Mouse (Mus musculus) hindbrain, embryonic 14.5 days (tissue): ENCODE measurements around the gene Tnik. TPM values are rescaled to one million over a fixed set of nuclear protein-coding genes. Genes with fewer than 3 reads are reported as not detected.
A peak's percentile ranks its signal among the peaks of the same experiment; 100 is the strongest.

Experiments used
- ATAC-seq: fragments of 200-750 bp; cut with Nextera tagmentation; 2 replicates; pipeline ENCODE4 v1.8.0; 2017; ENCODE audit warnings: moderate number of reproducible peaks, mild to moderate bottlenecking, moderate TSS enrichment, moderate library complexity; ENCODE audit not compliant: low FRiP score
- DNase-seq: peaks from one replicate; pipeline ENCODE4 v3.0.0-alpha.2; 2015; ENCODE audit warnings: low spot score
- H3K27ac ChIP-seq: fragments of 300-500 bp; sonication (generic); 2 replicates; pipeline ENCODE4 v1.5.1; 2014; ENCODE audit warnings: mild to moderate bottlenecking, moderate library complexity
- H3K27me3 ChIP-seq: fragments of 300-500 bp; sonication (generic); 2 replicates; pipeline ENCODE4 v1.6.1; 2014; ENCODE audit warnings: mild to moderate bottlenecking, low read length, mixed read lengths; ENCODE audit not compliant: control insufficient read depth, insufficient read depth
- H3K36me3 ChIP-seq: fragments of 300-500 bp; sonication (generic); replicated peaks from 2 replicates; pipeline ENCODE4 v1.6.1; 2014; ENCODE audit not compliant: control insufficient read depth, insufficient read depth
- H3K4me1 ChIP-seq: fragments of 300-500 bp; sonication (generic); replicated peaks from 2 replicates; pipeline ENCODE4 v1.6.1; 2014; ENCODE audit warnings: antibody characterized with exemption, low read length, mixed read lengths; ENCODE audit not compliant: control insufficient read depth, insufficient read depth
- H3K4me2 ChIP-seq: fragments of 300-500 bp; sonication (generic); replicated peaks from 2 replicates; pipeline ENCODE4 v1.6.1; 2014; ENCODE audit warnings: mild to moderate bottlenecking, moderate library complexity
- H3K4me3 ChIP-seq: fragments of 300-500 bp; sonication (generic); replicated peaks from 2 replicates; pipeline ENCODE4 v1.5.1; 2014; ENCODE audit warnings: mild to moderate bottlenecking, low read length
- H3K9ac ChIP-seq: fragments of 300-500 bp; sonication (generic); 2 replicates; pipeline ENCODE4 v1.6.1; 2014
- H3K9me3 ChIP-seq: fragments of 300-500 bp; sonication (generic); 2 replicates; pipeline ENCODE4 v1.6.1; 2016; ENCODE audit warnings: low read length; ENCODE audit not compliant: control insufficient read depth
- WGBS: fragments of 180-500 bp; shearing (Covaris S2); extraction: QIAGEN DNeasy Blood & Tissue Kit; methylation state at CpG from one replicate; pipeline ENCODE4 v1.1.7; 2014; 5-methylcytosine and 5-hydroxymethylcytosine counted together
- polyA plus RNA-seq: library from polyadenylated mRNA; unstranded; fragments of >200 nt; fragmentation: Nextera tagmentation; extraction: Ambion mirVana; gene quantifications from 2 replicates; pipeline ENCODE4 v1.2.1, GENCODE M21; 2014

Gene Tnik
- polyA plus RNA-seq, 1 experiment from 2014 or later: 97.5 TPM

DNA sequence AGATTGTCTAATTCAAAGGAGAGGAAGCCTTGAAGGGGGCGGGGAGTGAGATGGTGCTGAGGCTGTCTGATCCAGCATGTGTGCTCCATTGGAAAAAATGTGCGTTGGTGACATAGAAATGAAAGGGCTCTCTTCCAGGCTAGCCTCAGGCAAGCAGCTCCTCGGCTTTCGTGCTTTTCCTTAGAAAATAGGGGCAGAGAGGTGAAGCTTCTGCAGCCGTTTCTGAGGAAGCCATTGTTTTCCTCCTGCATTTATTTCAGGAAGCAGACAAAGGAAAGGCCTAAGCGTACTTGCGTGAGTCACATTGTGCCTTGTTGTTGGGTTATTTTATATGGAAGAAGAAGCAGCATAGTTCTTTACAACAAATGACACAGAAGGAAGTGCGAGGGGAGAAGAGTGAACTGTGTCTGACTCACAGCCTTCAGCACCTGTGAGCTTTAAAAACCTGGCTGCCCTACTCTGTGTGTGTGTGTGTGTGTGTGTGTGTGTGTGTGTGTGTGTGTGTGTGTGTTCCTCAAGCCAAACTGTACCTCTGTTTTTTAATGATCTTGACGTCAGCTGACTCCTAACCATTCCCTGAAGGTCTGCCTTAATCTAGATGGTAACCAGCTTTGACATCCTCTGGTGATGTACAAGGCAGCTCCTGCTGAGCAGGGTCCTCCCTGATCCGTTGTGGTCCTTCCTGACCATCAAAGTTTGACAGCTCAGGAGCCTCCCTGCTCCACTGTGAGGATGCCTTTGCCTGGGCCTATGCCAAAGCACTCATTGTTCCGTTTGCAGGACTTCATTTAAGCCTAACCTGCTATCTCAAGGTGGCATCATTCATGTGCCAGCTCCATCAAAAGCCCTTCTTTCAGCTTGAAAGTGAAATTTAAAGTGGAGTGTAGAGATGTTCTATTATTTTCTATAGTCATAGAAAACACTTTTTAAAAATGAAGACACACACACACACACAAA lies 228.3 kb downstream of the Tnik start:
- Histone ChIP-seq H3K27ac (peak overlapping the region; percentile 83), H3K4me2 (0 out of 2 replicates have a peak overlapping the region, but pooled peaks have one; percentile 7), H3K27me3 (no peaks in the 10 kb centered on the region), H3K36me3 (no peaks in the 10 kb centered on the region), H3K4me1 (peaks cover 23% of the 10 kb centered on the region), H3K9ac (peak overlapping the region; percentile 44; the same call in 1 of the 2 replicates), H3K9me3 (peaks cover 3% of the 10 kb centered on the region; the same call in 1 of the 2 replicates), H3K4me3 (no peak overlapping the region)
- ATAC-seq (peak; percentile 31; the same call in 1 of the 2 replicates), DNase-seq (no peak)
- 18% methylated on average over 11 of the region's 11 CpGs for WGBS

DNA sequence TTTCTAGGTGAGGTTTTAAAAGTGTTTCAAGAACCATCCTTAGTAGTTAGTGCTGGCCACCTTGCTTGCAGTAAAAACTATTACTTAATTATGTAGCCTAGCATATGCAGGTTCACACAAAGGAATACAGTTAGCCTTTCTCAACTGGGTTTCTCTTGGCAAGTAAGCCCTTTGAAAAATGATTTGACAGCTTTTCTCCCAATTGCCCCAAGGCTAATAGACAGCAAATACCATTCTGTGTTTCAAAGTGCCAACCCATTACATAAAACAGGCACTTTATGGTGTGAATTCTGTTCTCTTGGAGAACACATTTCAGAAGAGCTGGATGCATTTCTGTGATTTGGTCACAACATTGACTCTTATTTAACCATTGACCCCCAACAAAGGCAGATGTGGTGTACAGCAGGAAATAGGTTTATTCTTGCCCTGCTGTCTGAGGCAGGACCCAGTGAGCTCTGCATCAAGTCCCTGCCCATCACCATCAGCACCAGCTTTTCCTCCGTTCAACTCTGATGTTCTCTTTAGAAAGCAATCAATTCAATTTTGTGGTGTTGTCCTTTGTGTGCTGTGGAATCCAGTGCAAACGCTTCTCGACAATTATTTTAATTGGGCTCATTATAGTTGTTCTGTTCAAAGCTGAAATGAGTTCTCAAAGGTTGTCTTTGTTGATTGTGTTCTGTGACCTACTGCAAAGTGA lies 233.9 kb downstream of the Tnik start:
- 56% methylated on average over 3 of the region's 3 CpGs for WGBS
- DNase-seq (no peak), ATAC-seq (no peak)
- H3K4me3 ChIP-seq: no peak overlapping the region
- no peak overlapping the region for H3K4me2 ChIP-seq
- 0 out of 2 replicates have a peak overlapping the region, but pooled peaks have one; percentile 17 for H3K27ac ChIP-seq
- no peaks in the 10 kb centered on the region for H3K36me3 ChIP-seq
- H3K9me3 ChIP-seq: no peaks in the 10 kb centered on the region
- no peaks in the 10 kb centered on the region for H3K4me1 ChIP-seq
- H3K27me3 ChIP-seq: no peaks in the 10 kb centered on the region
- no peak overlapping the region for H3K9ac ChIP-seq

DNA sequence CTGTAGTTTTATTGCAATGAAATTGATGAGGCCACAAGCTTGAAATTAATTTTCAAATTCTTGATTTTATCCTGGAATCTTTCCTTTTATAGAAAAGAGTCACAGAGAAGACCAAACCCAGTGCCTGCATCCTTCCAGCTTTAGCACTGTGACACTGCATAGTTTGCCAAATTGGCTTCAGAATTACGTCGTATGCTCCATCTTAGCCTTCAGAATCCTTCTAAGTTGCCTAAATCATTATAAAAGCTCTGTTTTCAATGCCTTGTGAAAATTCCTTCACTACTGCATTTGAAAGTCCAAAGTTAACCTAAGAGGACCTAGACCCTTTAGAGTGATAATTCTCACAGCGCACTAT lies 234.5 kb downstream of the Tnik start:
- DNase-seq (no peak), ATAC-seq (no peak)
- H3K4me3 ChIP-seq: no peak overlapping the region
- no peaks in the 10 kb centered on the region for H3K36me3 ChIP-seq
- no peaks in the 10 kb centered on the region for H3K27me3 ChIP-seq
- H3K27ac ChIP-seq: no peak overlapping the region
- WGBS: 95% methylated on average over 3 of the region's 3 CpGs
- no peaks in the 10 kb centered on the region for H3K9me3 ChIP-seq
- H3K4me1 ChIP-seq: no peaks in the 10 kb centered on the region
- H3K4me2 ChIP-seq: no peak overlapping the region
- H3K9ac ChIP-seq: no peak overlapping the region

DNA sequence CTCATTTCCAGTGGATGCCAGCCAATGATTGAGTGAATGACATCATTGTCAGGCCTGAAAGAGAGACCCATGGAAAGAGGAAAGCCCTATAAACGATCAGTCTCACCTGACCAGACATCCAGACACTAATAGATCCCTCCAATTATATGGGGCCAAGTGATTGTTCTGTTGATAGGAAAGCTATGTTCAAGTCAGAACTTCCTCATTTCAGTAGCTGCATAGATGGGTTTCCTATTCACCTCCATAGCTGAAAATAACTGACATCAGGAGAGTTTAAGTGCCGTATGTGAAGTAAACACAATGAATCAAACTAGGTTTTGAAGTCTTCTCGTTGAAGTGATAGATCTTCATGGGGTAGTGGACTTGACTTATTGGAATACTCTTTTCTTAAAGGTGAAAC lies 239.7 kb downstream of the Tnik start:
- DNase-seq: no peak
- Histone ChIP-seq H3K9ac (no peak overlapping the region), H3K27me3 (no peaks in the 10 kb centered on the region), H3K36me3 (peaks cover 4% of the 10 kb centered on the region; the same call in 1 of the 2 replicates), H3K9me3 (no peaks in the 10 kb centered on the region), H3K4me3 (no peak overlapping the region), H3K27ac (no peak overlapping the region), H3K4me1 (no peaks in the 10 kb centered on the region), H3K4me2 (no peak overlapping the region)
- no peak for ATAC-seq
- 96% methylated on average over 3 of the region's 3 CpGs for WGBS

DNA sequence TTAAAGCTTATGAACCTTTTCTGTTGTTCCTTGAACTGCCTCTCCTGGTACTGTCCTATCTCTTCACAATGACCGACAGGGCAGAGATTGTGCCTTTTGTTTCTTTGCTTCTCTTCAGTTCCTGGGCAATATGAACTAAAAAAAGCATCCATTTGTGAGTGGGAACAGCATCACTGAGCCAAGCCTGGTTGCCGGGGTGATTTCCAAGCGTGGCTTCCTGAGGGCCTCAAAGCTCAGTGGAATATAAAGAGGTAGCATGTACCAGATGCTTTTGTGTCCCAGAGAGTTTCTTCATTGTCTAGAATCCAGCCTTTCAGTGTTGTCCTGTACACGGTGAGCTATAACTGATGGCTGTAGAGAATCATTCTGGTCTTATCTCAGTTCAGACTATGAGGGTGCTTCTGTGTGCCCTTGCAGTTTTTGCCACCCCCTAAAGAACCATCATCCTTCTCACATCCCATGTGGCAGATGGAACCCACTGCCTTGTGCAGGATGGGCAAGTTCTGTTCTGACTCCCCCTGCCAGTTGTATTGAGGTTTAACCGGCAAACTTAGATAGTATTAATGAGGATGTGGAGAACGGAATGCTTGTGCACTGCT lies 246.4 kb downstream of the Tnik start:
- Histone ChIP-seq H3K27ac (no peak overlapping the region), H3K9ac (no peak overlapping the region), H3K4me1 (no peaks in the 10 kb centered on the region; the same call in 1 of the 2 replicates), H3K27me3 (no peaks in the 10 kb centered on the region), H3K9me3 (no peaks in the 10 kb centered on the region), H3K36me3 (peaks cover 4% of the 10 kb centered on the region; the same call in 1 of the 2 replicates), H3K4me2 (no peak overlapping the region), H3K4me3 (no peak overlapping the region)
- WGBS: 40% methylated on average over 6 of the region's 6 CpGs
- DNase-seq: no peak
- no peak for ATAC-seq

DNA sequence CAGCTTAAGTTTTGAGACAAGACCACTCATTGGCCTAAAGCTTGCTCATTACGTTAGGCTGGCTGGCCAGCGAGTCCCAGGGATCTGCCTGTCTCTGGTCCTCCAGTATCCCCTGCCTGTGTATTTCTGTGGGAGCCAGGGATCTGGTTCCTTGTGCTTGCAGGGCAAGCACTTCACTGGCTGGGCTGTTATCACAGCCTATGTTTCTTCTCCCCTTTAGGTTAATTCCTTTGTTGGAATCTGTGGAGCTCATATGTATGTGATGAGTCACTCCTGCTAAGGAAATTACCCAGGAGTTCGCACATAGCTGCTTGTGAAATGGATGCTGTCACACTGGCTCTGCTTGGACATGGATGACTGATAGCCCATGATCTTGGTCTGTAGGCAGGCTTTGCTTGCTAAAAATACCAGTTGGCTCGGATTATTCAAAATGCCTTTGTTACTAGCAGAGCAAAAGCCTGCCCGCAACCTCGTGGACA lies 260.0 kb downstream of the Tnik start:
- H3K4me2 ChIP-seq: no peak overlapping the region
- no peaks in the 10 kb centered on the region for H3K36me3 ChIP-seq
- 34% methylated on average over 6 of the region's 6 CpGs for whole genome bisulfite sequencing
- H3K4me3 ChIP-seq: no peak overlapping the region
- peak overlapping the region; percentile 53 for H3K27ac ChIP-seq
- H3K9ac ChIP-seq: no peak overlapping the region
- H3K4me1 ChIP-seq: no peaks in the 10 kb centered on the region; the same call in 1 of the 2 replicates
- no peaks in the 10 kb centered on the region for H3K27me3 ChIP-seq
- DNase-seq (no peak), ATAC-seq (peak; percentile 53; the same call in 1 of the 2 replicates)
- H3K9me3 ChIP-seq: no peaks in the 10 kb centered on the region

DNA sequence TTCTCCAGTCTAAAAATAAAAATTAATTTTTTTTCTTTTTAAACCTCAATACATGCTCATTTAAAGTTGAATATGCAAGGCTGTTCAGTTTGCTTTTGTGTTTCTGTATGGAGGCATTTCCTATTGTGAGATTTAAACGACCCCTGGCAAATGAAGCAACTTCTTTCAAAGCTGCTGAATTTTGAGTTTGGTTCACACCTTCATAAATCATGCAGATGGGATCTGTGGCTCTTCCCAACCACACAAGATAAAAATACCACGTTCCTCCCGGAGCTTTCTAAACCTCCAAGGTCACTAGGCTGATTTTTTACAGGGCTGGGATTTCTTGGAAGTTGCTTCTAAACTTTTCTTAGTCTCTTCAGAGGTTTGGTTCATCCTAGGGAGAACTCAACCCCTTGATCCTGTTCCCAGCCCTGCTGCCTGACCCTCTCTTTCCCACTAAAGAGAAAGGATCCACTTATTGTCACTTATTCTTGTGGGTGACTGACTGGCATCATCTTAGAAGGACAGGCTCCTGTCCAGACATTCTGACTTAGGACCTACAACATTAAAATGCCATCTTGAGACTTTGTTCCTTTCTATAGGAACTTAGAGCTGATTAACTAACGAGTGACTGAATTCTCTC lies 260.6 kb downstream of the Tnik start:
- no peaks in the 10 kb centered on the region for H3K27me3 ChIP-seq
- WGBS: 47% methylated on average over 4 of the region's 4 CpGs
- H3K4me3 ChIP-seq: no peak overlapping the region
- DNase-seq (no peak), ATAC-seq (no peak)
- H3K9ac ChIP-seq: no peak overlapping the region
- no peaks in the 10 kb centered on the region for H3K36me3 ChIP-seq
- no peaks in the 10 kb centered on the region; the same call in 1 of the 2 replicates for H3K4me1 ChIP-seq
- no peak overlapping the region for H3K4me2 ChIP-seq
- no peaks in the 10 kb centered on the region for H3K9me3 ChIP-seq
- no peak overlapping the region for H3K27ac ChIP-seq

DNA sequence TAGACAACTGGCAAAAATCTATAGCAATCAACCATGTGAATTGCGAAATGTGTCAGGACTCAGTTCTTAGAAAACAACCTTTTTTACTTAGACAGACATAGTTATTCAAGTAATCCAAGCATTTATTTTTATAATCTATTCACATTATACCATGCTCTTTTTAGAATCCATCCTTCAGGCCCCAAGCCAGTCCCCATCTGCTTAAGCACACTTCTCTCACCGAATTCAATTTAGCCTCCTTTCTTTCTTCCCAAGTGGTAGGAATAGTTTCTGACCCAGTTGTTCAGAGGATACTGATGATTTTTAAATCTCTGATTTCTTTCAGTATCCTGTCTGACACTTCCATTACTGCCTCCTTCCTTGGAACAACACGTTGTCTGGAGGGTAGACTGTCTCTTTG lies 261.5 kb downstream of the Tnik start:
- Histone ChIP-seq H3K4me1 (no peaks in the 10 kb centered on the region; the same call in 1 of the 2 replicates), H3K9ac (no peak overlapping the region), H3K36me3 (no peaks in the 10 kb centered on the region), H3K9me3 (no peaks in the 10 kb centered on the region), H3K27me3 (no peaks in the 10 kb centered on the region), H3K27ac (no peak overlapping the region), H3K4me3 (no peak overlapping the region), H3K4me2 (no peak overlapping the region)
- WGBS: 89% methylated on average over 3 of the region's 3 CpGs
- ATAC-seq (no peak), DNase-seq (no peak)
